Mouse (Mus musculus) spleen, adult 18-20 months (tissue): ENCODE results near the gene Map3k6.

Experiments used
- DNase-seq, 2 experiments: peaks; one replicate each; pipeline ENCODE4 v3.0.0; 2022; ENCODE audit warnings: mixed read lengths in 2 of 2

Gene Map3k6

GRCm38 (mm10) chr4:133286476-133287077 is 46.0 kb downstream of the Map3k6 start:
- DNase-seq, result no peak

- no peak for DNase-seq
Observed at GRCm38 (mm10) chr4:133291255-133291654, 50.6 kb downstream of the Map3k6 start.

GRCm38 (mm10) chr4:133292405-133292804 is 51.8 kb downstream of the Map3k6 start:
- no peak for DNase-seq

- no peak for DNase-seq
Observed at GRCm38 (mm10) chr4:133292901-133293843, 52.6 kb downstream of the Map3k6 start.

- DNase-seq, result no peak
Observed at GRCm38 (mm10) chr4:133294084-133294483, 53.5 kb downstream of the Map3k6 start.

- no peak for DNase-seq
Observed at GRCm38 (mm10) chr4:133297360-133297759, 56.7 kb downstream of the Map3k6 start.

- DNase-seq, result peak; percentile 60 to 75
Observed at GRCm38 (mm10) chr4:133297801-133298238, 57.2 kb downstream of the Map3k6 start.

GRCm38 (mm10) chr4:133298516-133299365 is 58.1 kb downstream of the Map3k6 start:
- DNase-seq, result no peak

- DNase-seq, result no peak
Observed at GRCm38 (mm10) chr4:133299701-133300100, 59.1 kb downstream of the Map3k6 start.

GRCm38 (mm10) chr4:133300421-133300820 is 59.8 kb downstream of the Map3k6 start:
- no peak for DNase-seq

- peak in 1 of 2 experiments; percentile 70 for DNase-seq
Observed at GRCm38 (mm10) chr4:133301802-133302201, 61.2 kb downstream of the Map3k6 start.
